Mouse (Mus musculus): ENCODE results near the gene Slfn14.
"Not testable (repeated sequence)": the region's sequence is repeated elsewhere in the genome, so short reads cannot be mapped to it uniquely, and the experiment has no call there.

The Slfn14 gene

DNA sequence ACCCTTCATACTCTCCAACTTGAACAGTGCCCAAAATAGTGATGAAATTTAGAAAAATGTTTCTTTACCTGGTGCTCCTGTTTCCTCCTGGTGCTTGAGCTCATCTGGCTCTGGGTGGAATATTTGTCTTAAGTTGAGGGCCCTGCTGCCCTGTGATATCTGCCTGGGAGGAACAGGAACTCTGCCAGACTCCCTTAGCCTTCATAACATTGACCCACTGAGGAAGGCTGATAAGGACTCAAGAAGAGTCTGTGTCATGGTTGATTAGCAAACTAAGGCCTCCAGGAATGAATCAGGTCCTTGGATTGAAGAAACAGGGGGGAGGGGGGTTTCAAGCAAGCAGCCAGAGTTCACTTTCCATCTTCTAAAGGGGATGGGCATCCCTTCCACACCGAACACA is at the start of gene Slfn14:
Gene Slfn14 (minus strand): TSS at position 161 of the 400 bp plus-strand sequence.
- DNase-seq (ENCODE audit: extremely low spot score): no peak

DNA sequence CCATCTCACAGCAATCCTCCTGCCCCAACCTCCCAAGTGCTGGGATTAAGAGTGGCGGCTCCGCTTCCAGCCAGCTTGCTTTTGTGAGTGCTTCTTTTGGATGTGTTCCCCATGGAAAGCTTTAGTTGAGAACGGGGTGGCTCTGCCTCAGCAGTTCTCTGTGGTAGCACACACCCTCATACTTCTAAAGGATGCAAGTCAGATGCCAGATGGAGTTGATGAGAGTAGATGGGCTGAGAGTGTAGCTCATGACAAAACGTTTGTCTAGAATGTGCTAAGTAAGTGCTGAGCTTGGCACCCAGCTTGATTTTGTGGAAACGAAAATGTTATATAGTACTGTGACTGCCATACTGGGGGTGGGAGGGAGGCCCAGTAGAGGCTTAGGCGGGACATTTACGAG is 49.3 kb upstream of the Slfn14 start:
- no peak for DNase-seq (ENCODE audit: extremely low spot score)

DNA sequence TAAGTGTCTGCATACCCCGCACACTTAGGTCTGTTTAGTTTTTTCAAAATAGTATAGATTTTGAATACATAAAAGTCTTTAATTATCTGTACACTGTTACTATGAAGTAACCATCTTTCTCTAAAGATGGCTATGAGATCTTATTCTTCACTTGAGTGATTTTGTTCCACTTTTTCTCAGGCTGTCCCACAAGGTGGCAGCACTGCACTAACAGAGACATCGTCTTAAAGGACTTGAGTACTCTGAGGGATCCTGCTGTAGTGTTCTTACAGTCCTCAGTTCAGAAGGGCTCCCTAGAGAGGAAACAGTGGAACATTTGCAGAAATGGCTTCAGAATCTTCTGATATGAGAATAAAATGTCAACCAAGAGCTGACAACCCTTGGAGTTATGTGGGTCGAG is 40.9 kb upstream of the Slfn14 start:
- peak; percentile 28 for DNase-seq (ENCODE audit: extremely low spot score)

DNA sequence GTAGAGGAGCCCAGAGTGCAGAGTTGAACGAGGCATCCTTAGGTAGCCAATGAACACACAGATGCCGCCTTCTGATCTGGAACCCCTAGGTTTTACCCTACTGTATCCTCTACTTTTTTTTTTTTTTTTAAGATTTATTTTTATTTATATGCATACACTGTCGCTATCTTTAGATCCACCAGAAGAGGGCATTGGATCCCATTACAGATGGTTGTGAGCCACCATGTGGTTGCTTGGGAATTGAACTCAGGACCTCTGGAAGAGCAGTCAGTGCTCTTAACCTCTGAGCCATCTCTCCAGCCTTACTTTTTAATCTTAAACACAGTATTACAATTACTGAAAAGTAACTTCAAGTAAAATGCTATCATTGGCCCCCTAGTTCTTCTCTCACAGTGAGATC is 40.2 kb upstream of the Slfn14 start:
- DNase-seq (ENCODE audit: extremely low spot score): not testable (repeated sequence)

DNA sequence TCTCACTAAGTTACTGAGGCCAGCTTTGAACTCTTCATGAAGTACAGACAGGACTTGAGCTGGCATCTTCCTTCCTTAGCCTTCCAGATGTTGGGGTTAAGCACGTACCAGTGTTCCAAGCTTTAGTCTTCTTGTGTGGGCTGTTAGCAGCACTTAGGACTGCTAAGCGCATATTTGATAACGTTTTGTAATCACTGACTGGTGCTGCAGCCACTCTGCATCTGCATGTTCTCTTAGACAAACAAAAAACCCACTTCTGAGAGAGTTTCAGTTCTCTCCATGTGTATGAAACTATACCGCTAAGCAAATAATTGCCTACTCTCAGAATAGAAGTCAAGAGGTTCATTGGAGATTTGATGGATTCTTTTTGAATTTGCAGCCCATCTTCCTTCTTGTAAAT is 32.5 kb upstream of the Slfn14 start:
- DNase-seq (ENCODE audit: extremely low spot score): no peak

DNA sequence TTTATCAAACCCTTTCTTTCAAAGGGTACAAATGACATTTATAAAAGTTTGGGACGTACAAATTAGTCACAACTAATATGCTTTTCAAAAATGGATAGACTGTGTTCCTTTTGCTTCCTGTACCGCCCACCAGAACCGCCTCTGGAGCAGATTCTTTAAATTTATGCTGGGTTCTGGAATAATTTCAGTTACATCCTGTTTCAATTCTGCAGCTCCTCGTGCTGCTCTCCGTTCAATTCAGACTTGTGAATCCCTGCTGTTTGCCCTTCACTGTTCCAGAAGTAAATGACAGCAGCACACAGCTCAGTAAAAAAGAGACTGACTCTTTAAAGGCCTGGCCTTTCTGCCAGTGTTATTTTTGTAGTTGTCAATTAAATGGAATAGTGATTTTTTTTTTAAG is 25.9 kb upstream of the Slfn14 start:
- no peak for DNase-seq (ENCODE audit: extremely low spot score)

DNA sequence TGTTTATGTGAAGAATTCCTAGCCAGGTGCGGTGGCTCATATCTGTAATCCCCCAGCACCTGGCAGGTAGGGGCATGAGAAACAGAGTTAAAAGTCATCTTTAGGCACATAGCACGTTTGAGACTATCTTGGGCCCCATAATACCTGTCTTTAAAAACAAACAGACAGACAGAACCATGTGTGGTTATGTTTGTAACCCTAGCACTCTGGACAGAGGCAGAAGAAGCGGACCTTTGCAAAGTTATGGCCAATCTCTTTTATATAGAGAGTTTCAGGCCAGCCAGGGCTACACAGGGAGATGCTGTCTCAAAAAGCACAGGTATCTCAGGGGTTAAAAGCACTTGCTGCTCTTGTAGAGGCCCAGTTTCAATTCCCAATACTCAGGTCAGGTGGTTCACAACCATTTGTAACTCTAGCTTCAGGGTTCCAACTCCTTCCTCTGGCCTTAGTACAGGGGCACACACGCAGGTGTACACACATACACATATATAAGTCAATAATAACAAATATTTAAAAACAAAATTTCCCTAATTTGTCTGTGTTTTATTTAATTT is 20.3 kb upstream of the Slfn14 start:
- no peak for DNase-seq (ENCODE audit: extremely low spot score)

DNA sequence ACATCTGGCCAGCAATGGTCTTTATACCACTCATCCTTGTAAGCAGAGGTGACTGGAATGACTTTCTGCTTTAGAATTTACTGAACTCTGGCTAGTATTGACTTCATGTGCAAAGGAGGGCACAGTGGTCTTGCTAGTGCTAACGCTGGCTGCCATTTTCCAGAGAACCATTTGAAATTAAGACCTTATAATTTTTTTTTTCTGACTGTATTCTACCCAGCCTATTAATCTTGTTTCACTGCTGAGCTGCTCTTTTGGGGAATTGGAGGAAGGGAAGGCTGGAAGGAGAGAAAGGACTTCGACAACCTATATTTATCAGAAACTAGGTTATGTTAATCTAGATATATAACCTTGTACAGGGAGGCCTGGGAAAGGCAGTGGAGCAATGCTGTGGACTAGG is 18.0 kb upstream of the Slfn14 start:
- no peak for DNase-seq (ENCODE audit: extremely low spot score)

DNA sequence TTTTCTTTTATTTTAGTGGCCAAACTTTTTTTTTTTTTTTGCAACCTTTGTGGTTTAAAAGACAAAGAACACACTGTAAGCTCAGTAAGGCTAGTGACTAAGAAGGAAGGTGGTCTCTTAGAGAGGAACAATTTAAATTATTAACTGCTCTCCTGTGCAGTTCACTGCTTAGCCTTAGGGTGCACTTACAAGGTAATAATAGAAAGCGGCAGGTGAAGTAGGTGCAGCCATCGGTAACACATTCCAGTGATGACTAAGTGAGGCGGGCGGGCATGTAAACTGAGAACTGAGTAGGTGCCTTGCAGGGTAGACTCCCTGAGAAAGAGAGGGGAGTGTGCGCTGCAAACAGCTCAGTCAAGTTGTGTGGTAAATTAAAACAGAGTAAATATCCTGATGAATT is 17.2 kb upstream of the Slfn14 start:
- DNase-seq (ENCODE audit: extremely low spot score): no peak

DNA sequence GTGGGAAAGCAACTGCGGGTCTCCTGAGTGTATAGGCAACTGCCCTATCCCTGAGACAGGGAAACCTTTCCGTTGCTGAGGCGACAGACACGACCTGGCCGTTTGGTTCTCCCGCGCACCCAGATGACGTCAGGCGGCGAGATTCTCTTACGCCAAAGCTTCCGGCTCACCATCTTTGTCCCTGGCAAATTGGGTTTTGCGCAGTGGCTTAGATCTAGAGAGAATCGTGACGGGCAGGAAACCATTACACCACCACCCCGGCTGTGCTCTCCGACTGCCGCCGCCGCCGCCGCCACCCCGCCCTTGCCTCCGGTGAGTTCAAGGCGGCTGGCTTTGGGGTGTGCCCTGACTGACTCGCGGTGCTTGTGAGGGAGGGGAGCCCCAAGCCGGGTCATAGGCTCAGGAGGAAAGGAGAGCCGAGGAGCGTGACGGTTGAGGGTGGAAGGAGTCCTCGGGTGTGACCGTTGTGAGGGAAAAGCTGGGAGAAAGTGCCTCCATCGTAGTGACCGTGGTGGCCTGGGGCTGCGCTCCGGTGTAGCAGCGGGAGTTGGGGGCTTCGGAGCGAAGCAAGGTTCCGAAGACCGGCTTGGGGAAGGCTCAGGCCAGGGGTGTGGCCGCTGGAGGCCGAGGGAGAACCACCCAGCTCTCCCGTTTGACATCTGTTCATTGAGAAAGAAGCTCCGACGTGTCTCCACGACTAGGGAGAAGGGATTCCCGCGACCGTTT is 16.2 kb upstream of the Slfn14 start, which contains the start of gene Pex12:
Gene Pex12 (minus strand): TSS at position 61 of the 726 bp plus-strand sequence.
- peak; percentile 97 for DNase-seq (ENCODE audit: extremely low spot score)

DNA sequence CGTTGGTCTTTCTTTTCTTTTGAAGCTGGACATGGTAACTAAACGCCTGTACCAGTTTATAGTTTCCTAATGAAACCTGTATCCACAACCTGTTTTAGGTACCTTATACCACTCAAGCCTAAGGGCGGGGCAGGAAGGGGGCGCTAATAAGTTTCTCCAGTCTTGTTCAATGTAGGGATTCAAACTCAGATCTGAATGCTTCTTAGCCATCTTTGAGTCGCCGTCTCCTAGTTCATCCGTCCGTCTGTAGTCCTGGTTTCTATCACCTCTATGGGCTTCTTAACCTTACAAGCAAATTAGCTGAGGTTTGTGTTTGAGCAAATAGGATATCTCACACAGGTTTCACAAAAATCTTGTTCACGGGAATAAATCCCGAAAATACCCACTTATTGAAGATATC is 15.6 kb upstream of the Slfn14 start:
- DNase-seq (ENCODE audit: extremely low spot score): no peak

DNA sequence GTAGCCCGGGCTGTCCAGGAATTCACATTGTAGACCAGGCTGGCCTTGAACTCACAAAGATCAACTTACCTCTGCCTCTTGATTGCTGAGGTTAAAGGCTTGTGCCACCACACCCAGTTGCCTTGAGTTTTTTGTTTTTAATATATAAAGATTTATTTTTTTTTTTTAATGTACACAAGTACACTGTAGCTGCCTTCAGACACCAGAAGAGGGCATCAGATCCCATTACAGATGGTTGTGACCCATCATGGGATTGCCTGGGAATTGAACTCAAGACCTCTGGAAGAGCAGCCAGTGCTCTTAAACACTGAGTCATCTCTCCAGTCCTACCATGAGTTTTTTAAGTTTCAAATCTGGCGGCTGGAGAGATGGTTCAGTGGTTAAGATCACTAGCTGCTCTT is 14.9 kb upstream of the Slfn14 start:
- no peak for DNase-seq (ENCODE audit: extremely low spot score)

DNA sequence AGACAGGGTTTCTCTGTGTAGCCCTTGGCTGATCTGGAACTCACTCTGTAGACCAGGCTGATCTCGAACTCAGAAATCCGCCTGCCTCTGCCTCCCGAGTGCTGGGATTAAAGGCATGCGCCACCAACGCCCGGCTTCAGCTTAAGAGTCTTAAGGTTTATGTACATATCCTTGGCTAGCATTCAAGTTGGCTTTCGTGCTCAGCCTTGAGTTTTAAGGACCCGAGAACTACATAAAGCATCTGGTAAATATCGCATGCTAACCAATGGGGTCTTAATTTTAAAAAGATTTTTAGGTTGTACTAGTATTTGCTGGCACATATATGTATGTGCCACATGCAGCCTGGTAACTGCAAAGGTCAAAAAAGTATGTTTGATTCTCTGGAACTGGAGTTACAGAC is 13.2 kb upstream of the Slfn14 start:
- DNase-seq (ENCODE audit: extremely low spot score): no peak

DNA sequence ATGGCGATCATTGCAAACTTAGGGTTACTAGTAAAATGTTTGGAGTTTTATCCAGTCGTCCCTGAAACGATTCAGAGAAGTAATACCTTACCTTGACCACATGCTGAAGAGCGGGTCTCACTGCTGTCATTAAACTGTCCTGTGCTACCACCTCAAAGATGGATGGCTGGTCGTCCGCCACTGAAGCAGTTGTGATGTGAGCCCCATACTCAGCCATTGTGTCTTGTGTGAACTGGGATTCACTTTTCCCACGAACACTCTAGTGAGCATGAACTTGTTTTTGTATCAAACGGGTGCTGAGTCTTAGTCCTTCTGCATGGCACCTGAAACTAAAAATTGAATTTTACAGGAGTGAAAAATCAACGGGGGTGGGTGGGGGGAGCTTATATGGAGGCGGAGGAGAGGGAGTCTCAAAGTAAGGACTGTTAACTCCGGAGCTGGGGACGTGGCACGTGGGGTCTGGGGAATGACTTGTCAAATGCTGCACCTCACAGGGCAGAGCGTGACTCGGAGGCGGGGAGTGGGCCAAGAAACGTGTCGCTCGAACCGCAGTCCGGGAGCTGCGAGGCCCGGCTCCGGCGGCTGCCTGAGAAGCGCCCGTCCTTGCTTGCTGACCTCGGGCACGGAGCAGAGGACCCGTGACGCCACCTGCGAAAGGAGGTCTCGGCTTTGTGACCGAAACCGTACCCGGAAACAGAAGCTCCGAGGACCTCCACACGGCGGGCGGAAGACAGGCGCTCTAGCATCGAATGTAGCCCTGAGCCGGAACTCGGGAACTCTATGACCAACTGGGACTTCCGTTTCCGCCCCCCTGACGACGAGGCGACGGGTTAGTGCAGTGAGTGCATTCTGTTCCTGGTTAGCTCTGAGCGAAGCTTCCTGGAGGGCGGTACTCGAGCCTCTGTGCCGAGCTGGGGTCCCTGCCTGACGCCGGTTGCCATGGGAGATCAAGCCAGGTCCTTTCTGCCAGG is 12.0 kb upstream of the Slfn14 start, which contains the start of gene Ap2b1:
Gene Ap2b1 (plus strand): TSS at position 800 of the 971 bp plus-strand sequence.
- DNase-seq (ENCODE audit: extremely low spot score): peak; percentile 91

DNA sequence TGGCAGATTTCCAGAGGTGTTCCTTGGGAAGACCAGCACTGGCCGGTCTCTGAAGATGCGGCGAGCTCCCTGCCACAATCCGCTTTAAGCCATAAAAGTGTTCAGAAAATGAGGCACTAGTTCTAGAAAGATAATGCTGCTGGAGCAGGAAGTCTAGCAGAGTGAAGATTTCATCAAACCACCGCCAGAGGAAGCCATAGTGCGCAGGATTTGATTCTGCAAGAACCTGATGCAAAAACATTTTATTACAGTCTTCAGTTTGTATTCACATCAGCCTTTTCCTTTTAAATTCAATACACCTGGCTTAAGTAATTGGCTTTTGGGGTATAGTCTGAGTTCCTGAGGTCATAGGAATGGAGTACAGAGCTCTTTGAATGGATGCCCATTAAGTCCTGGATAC is 11.3 kb upstream of the Slfn14 start:
- no peak for DNase-seq (ENCODE audit: extremely low spot score)

DNA sequence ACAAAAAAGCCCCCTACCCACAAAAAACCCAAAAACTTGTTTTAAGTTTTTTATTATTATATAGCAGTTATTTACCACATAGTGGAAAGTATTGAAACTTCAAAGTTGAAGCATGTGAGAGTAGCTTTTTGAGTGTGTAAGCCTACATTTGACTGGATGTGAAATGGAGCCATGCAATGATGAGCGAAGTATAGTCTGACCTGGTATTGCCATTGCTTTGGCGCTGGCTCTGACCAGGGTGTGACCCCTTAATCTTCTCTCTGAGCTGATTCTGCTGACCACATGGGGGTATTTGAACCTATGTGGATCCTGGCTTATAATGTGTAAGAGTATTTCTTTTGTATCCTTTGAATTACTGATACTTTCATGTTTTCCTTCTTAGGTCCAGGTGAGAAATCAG is 7.6 kb upstream of the Slfn14 start:
- DNase-seq (ENCODE audit: extremely low spot score): no peak

DNA sequence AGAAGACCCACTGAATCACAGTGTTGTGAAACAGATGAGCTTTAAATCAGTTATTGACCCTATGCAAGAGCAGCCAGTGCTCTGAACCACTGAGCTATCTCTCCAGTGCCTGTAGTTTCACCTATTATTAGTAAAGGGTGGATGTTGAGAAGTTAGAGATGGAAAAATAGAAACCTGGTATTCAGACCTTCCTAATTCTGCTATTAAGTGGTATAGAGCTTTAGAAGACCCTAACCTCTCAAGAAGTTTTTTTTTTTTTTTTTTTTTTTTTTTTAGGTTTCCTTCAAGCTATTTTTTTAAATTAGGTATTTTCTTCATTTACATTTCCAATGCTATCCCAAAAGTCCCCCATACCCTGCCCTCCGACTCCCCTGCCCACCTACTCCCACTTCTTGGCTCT is 6.7 kb upstream of the Slfn14 start:
- DNase-seq (ENCODE audit: extremely low spot score): no peak

DNA sequence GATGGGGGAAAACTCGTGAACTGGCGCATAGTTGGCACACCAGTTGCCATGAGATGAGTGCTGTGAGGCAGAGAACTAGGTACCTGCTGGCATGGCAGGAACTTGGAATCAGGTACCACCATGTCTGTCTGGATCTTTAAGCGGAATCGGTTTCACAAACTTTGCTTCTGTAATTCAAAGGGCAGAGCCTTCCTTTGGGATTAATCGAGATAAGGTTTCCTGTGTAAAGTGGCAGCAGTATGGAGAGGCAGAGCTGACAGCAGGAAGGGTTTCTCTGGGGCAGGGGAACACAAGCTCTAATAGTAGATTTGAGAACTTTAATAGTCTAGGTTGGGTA is 5.7 kb upstream of the Slfn14 start:
- DNase-seq (ENCODE audit: extremely low spot score): no peak

DNA sequence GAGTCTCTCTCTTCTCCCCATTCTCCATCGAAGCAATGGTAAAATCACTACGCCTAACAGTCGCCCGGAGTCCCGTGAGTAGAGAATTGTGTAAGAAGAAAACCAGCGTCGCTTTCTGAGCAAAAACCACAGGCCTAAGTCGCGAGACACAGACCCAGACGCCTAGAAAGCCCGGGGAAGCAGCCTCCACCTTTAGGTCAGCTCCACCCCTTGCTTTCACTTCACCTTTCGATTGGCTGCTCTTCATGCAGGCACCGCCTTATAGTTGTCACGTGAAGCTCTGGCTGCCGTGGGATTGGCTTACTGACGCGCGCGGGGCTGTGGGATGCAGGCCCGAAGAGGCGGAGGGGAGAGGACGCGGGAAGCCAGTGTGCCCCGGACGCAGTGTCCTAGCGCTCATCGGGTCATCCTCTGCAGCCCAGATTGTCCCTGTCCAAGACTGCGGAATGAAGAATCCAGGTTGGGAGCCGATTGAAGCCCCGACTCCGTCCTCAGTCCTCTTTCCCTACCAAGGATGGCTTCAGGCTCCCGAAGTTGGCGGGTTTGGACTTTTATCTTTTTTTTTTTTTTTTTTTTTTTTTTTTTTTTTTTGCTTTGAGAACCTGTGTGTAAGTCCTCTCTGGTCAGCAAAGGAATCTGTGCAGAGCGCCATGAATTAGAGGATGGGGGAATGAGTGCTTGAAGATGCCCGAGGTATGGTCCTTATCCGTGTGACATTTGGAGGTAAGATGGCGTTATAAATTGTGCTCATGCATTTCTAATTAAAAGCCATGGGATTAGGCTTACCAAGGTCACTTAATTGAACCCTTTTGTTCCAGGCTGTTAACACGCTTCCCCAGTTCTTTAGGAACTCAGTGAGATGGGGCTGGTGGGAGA is 5.1 kb upstream of the Slfn14 start:
- peak; percentile 91 for DNase-seq (ENCODE audit: extremely low spot score)

DNA sequence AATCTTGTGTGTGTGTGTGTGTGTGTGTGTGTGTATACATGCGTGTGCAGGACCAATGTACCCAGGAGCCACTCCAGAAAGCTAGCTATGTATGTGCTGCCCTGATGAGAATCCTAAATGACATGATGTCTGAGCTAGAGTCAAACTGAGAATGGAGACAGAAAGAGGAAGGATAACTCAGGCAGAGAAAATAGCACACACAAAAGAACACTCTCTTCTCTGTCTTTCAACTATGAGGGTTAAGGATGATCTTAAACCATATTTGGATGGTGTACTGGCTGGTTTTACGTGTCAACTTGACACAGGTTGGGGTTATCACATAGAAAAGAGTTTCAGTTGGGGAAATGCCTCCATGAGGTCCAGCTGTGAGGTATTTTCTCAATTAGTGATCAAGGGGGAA is 3.1 kb upstream of the Slfn14 start:
- no peak for DNase-seq (ENCODE audit: extremely low spot score)

DNA sequence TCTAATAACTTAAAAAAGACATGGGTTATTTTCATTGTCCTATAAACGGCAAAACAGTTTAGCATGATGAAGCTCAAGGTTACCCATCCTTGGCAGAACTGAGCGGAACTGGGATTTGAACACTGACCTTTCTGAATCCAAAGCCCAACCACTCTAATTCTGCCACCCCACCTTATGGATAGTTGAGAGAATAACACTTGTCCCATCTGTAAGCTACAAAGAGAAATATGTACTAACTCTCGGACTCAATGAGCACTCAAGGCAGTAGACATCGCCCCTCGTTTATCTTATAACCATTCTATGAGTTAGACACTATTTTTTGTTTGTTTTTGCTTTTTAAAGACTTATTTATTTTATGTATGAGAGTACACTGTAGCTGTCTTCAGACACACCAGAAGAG is 2.5 kb upstream of the Slfn14 start:
- no peak for DNase-seq (ENCODE audit: extremely low spot score)

DNA sequence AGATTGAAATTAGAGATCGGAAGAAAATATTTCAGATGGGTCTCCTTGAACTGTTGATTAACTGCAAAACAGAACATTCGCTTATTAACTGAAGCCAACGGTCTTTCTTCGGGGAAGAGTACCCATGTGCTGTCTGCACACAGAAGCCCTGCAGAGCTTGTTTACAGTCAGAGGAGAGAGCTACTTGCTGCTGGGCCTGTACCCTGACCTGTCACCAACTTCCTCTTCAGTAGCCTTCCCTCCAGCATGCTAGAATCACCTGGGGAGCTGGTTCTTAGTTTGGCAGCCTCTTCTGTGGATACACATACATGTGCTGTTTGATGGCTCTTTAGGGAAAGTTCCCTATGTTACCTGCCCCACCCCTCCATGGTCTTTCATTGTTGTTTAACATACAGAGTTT is 899 bp downstream of the Slfn14 start:
- no peak for DNase-seq (ENCODE audit: extremely low spot score)
